Mouse (Mus musculus): ENCODE data around the gene Nprl3.

GRCm38 (mm10) chr11:32287493-32287825 is 20.0 kb upstream of the Nprl3 start:
- TF ChIP-seq POLR2A (IDR thresholded peaks at IDR 0.05; ENCODE audit: borderline replicate concordance, extremely low read depth, insufficient read depth, insufficient read length, poor library complexity, severe bottlenecking) (no peak), CTCF (IDR thresholded peaks at IDR 0.05; ENCODE audit: borderline replicate concordance, extremely low read depth, insufficient read depth, insufficient read length) (no peak)

Data from brain, embryonic 14.5 days (tissue).